Mouse (Mus musculus): ENCODE results near the gene Ulk3. TPM values are rescaled to one million over a fixed set of nuclear protein-coding genes. Genes with fewer than 3 reads are reported as not detected.

Gene Ulk3
- 10 to 100 TPM; 24.0 to 32.2 TPM for total RNA-seq (2021)
- long read RNA-seq, partial matches to known transcripts, result 0 of 4 reads
- long read RNA-seq, other reads (novel, unspliced or antisense), result 2 of 4 reads

DNA sequence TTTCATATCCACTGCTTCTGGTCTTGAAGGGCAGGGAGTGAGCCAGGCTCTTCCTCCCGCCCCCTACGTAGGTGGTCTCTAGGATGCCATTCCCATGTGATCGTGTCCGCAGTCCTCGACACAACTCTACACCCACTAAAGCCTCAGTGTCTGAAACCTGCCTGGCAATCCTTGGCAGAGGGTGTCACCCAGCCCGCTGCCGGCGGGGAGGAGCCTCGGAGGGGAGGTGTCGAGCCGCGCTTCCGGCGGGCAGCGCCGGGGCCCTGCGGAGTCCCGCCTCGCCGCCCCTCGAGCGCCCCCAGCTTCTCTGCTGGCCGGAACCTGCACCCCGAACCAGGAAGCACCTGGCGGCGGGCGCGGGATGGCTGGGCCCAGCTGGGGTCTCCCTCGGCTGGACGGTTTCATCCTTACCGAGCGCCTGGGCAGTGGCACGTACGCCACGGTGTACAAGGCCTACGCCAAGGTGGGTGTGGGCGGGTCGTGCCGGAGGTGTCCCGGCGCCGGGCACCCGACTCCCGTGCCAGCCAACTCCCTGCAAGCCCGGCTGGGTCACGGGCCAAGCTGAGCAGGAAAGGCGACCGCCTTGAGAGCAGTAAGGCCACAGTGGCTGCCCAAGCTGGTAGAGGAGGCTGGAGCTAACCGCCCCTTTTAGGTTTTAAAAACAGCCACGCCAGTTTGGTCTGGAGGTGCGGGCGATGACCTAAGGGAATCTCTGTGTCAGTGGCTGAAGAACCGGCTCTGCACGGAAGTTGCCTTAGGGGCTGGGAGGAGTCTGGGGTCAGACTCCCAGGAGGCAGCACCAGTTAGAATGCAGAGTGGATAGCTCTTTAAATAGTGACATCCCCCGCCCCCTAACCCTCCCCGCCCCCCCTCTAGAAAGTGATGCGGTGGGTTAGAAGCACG, at the start of gene Ulk3:
Gene Ulk3 (plus strand): TSS at position 229 of the 903 bp plus-strand sequence.
- peak; percentile 65 to 75 for DNase-seq (ENCODE audit: low spot score in 2 of 2)

DNA sequence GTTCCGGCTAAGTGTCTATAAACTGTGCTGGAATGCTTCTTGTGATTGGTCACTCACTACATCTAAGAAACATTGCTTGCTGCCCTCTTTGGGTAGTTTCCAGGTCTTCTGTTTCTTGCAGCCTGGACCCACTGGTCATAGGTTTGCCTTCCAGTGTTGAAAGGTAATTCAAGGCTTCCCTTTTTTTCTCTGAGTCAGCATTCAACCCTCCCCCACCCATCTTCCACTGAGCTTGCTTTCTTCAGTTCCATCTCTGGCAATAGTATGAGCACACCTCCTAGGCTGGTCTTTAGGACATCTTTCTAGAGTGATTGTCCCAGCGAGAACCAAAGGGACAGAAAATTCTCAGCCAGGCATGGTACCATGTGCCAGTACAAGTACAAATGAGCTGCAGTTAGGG, 49.7 kb upstream of the Ulk3 start:
- DNase-seq (ENCODE audit: low spot score in 2 of 2), result no peak

DNA sequence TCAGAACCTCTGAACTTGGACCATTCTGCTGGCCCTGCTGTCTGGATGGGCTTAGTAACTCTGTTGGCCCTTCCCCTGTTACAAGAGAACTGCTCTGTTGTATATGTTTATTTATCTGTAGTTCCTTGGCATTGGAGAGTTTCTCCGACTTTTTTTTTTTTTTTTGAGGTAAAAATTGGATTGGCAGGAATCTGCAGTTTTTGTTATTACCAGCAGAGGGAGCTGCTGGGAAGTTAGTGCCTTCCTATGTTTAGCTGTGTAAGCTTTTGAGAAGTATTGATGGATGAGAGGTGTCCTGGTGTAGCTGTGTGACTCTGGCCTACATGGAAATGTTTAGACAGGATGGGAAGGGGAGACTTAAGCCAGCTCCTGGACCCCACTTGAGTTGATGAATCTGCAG, 47.9 kb upstream of the Ulk3 start:
- DNase-seq (ENCODE audit: low spot score in 2 of 2), result peak in 1 of 2 experiments; percentile 64

DNA sequence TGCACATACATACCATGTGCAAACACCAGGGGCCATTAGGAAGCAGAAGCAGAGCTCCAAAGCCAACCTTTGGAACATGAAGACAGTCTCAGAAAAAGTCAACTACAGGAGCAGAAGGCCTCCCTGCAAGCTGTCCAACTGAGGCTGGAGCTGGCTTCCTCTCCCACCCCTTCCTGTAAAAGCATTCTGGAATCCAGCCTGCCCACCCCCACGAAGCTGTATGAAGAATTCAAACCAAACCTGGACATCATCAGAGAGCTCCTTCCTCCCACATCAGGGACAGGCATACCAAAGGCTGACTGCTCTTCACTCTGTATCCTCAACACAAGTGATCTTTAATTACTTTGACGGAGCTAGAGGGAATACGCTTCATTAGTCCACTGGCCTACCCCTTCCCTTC, 45.3 kb upstream of the Ulk3 start:
- no peak for DNase-seq (ENCODE audit: low spot score in 2 of 2)

DNA sequence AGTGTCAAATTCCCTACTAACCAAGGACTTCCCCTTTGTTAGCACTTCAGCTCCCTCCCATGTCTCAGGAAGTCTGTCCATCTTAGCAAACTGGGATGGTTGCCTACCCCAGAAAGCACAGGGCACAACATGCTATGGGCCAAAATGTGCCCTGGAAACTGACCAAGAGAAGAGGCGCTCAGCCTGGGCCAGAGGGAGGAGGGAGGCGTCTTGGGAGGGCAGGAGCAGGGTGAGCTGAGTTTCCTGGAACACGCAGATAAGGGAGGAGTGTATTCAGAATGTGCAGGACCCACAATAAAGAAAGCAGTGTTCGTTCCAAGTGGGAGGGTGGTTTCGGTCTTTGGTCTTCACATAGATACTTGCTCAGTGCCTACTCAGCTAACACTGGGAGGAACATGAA, 42.0 kb upstream of the Ulk3 start:
- DNase-seq (ENCODE audit: low spot score in 2 of 2), result no peak

DNA sequence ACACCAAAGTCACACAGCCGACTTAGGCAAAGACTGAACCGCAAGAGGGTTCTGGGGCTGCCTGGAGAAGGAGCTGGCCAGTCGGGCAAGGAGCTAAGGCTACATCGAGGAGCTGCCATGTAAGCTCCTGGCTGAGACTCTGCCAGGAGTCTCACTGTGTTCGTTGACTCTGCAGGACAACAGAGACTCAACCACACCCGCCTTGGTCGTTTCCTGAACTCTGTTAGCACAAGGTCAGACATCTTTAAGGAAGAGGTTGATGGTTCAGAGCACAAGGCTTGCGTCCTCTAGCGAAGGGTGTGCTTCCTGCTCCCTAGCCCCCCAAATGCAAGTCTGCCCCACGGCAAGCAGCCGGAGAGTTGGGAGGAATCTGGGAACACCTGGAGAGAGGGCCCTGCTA, 41.4 kb upstream of the Ulk3 start:
- no peak for DNase-seq (ENCODE audit: low spot score in 2 of 2)

DNA sequence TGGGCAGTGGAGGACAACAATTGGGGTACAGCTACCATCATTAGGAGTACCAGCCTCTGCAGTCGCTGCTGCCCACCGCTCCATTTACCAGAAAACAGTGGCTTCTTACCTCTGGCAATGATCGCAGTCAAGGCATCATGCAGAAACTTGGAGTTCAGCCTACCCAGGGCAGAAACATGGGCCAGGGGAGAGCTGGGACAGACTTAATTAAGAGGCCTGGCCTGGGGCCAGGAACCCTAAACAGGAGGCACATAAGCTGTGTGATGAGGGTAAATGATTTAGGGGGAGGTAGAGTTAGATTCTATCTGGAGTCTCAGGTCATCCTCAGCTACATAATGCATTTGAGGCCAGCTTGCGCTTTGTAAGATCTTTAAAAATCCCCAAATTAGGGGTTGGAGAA, 40.1 kb upstream of the Ulk3 start:
- DNase-seq (ENCODE audit: low spot score in 2 of 2), result no peak

DNA sequence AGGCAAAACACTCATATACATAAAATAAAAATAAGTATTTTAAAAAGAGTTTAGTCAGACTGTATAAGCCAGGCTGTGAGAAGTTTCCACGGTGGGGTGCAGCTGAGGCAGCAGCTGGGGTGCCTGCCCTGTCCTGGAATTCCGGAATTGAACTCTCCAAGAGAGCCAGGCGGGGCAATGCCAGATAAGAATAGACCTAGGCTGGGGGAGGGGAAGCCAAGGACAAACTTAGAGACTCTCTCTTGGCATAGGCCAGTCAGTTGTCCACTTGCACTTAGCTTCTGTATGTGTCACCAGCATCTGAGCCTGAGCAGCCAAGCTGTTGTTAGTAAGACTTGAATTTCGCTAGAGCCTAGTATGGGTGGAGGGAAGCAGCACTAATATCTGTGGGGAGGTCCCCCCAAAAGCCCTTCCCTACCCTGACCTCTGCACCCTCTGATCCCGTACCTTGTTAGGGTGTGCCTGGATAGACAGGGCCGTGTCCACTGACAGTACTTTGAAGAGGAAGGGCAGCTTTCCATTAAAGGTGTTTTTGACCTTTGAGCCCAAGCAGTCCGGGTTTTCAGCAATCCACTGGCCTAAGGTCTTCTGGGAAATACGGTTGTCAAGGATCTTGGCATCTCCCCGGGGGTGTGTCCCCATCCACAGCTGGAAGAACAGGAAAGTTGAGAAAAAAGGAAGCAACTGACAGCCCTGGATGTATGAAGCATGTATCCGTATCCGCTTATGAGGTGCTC, 39.0 kb upstream of the Ulk3 start:
- DNase-seq (ENCODE audit: low spot score in 2 of 2), result no peak

DNA sequence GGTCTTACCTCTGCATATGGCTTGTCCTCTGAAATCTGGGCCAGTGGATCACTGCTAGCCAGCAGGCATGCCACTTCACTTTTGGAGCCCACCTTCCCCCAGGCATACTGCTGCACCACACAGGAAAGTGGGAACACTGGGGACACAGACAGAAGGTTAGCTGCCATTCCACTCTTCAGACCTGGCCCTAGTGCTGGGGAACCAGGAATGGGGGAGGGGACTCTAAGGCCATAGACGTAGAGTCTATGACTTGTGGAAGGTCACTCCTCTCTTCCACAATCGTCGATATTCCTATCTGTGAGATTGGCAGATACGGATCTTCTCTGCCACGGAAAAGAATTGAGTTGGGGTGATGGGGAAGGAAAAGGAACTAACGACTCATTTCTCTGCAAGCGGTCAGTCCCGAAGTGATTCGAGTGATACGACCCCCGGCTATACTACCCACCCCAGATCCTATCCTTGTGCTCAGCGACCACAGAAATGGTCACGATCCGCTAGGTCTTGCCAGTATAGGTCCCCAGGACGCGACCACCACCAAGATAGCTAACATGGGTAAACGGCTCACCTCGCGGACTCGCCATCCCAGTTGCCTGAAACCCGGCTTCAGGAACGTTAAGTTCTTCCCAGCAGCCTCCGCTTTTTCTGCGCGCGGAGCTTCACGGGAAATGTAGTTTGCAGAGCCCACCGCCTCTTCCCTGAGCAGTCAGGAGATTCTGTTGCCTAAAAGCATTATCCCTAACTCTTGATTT, 36.9 kb upstream of the Ulk3 start, which contains the start of gene Mpi:
Gene Mpi (minus strand): TSS at position 625 of the 749 bp plus-strand sequence.
- peak; percentile 69 to 86 for DNase-seq (ENCODE audit: low spot score in 2 of 2)

DNA sequence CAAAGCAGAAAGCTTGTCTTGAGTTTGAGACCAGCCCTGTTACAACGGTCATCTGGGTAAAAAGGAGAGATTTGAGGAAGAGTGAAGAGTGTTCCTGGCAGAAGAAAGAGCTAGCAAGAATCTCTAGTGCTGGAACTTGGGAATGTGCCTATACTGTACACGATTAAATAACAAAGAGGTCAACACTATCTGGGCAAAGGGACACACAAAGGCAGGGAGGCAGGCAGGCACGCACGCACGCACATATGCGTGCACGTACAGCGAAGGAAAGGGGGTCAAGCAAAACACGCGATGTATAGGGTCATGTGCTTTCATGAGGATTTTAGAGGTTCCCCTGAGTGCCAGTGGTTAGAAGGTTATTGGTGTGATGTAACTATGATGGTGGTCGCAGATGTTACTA, 36.1 kb upstream of the Ulk3 start:
- no peak for DNase-seq (ENCODE audit: low spot score in 2 of 2)

DNA sequence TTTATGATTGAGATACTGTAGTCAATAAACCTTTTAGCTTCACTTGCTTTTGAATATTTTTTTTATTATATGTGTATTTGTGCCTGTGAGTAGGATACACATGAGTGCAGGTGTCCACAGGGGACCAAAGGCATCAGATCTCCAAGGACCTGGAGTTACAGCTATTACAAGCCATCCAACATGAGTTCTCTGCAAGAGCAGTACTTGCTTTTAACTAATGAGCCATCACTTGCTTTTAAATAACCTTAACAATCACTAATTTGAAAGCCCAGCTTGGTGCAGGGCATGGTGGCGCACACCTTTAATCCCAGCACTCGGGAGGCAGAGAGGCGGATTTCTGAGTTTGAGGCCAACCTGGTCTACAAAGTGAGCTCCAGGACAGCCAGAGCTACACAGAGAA, 34.5 kb upstream of the Ulk3 start:
- no peak for DNase-seq (ENCODE audit: low spot score in 2 of 2)

DNA sequence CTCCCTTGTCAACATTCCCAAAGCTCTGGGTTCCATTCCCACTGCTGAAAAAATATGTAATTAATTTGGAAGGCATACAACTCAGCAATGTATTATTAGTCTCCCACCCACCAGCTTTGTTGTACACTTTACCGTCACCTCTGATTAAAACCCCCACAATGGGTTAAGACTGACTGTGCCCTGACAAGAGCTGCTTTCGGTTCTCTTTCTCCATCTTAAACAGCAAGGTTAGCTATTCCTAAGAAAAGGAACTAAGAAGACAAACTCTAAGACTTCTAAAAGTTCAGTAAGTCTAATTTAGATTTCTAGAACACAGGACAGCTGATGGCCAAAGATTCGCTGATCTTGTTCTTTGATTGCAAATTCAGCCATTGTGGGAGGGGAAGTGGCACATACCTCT, 32.0 kb upstream of the Ulk3 start:
- DNase-seq (ENCODE audit: low spot score in 2 of 2), result no peak

DNA sequence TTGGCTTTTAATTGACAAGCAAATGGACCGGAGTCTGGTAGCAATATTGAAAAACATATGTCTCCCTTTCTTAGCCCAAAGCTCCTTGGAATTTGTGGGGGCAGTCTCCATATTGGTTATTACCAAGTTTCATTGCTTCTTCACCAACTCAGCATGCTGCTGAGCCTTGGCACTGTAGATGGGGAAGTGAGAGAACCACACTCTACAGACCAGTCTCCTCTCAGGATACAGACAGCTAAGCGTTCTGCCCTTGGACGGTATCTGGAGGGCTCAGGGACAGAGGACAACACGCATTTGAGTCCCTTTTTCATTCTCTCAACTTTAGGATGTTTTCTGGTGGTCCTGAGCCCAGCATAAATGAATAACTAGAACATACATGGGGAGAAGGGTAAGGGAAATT, 30.6 kb upstream of the Ulk3 start:
- DNase-seq (ENCODE audit: low spot score in 2 of 2), result no peak

DNA sequence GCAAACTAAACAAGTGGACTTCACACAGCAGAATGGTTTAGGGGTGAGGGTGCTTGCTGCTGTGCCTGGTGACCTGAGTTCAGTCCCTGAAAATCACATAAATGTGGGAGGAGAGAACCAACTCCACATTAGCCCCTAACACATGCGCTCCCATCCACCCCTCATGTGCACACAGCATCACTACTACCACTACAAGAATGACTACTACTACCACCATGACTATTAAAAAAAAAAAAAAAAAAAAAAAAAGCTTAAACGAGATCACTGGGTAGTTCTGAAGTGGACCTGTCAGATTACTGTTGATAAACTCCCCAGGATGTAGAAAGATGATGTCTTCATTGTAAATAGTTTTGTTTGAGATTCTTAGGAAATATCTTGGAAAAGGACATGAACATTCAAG, 29.7 kb upstream of the Ulk3 start:
- DNase-seq (ENCODE audit: low spot score in 2 of 2), result no peak

DNA sequence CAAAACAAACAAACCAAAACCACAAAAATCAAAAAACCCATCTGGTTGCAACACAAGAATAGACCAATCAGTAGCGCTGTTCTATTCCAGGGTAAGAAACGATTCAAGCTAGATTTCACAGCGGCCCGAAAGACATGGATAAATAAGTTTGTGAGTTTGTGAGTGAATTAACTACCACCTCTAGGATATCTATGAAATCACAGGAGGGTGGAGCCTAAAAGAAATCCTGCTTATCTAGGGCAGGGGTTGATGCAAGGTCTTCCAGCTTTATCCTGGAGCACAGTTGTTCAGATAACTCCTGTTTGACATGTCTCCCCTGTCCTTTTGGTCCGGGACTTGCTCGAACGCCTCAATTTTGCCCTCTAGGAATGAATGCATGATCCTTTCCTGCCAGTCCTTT, 29.0 kb upstream of the Ulk3 start:
- no peak for DNase-seq (ENCODE audit: low spot score in 2 of 2)

DNA sequence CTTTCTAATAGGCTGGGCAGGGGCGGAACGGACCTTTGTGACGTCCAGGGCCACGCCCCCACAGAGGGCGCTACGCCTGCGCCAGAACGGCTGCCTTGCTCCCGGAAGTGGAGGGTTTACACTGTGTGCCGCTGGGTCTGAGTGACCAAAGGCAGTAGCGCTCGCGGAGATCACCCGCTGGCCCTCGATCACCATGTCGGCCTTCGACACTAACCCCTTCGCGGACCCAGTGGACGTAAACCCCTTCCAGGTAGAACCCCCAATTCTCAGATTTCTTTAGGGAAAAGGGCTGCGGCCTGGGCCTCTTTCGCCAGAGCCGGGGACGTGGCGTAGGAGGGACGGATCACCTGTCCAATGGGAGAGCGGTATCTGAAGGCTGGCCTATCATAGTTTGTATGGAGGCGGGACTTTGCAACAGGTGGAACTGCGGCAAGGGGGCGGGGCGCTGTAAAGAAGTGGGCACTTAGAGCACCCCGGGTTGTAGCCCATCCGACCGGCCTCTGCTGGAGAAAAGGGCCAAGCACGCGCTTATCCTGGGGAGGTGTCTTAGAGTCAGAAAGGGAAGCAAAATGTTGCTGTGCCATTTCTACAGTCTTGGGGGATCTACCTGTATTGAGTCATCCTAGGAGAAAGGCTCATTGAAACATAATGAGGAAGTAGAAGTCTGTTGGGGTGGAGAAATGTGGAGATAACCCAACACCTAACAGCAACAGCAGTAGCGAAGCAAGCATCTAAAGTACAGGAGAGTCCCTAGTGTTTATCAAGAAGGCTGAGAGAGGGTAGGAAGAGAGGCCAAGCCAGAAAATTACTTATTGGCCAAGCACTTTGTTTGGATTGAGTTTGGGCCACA, 28.2 kb upstream of the Ulk3 start, which contains the start of gene Scamp2:
Gene Scamp2 (plus strand): TSS at position 83 of the 850 bp plus-strand sequence.
- peak; percentile 92 to 96 for DNase-seq (ENCODE audit: low spot score in 2 of 2)

DNA sequence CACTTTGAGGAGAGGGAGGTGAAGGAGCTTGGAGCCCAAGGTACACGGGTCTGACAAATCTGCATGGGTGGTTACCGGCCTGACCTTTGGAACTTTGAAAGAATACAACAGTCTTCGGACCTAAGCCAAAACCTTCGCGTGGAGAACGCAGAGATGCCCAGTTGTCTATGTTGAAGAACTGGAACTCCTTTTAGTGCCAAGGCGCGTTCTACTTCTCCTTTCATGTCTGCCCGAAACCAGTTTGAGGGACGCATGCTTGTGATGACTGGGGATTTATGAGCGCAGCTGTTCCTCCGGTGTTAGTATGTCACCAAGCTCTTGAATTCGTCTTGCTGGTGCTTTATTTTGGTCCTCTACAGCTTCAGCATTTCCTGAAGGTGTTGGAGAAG, 27.5 kb upstream of the Ulk3 start:
- DNase-seq (ENCODE audit: low spot score in 2 of 2), result no peak

DNA sequence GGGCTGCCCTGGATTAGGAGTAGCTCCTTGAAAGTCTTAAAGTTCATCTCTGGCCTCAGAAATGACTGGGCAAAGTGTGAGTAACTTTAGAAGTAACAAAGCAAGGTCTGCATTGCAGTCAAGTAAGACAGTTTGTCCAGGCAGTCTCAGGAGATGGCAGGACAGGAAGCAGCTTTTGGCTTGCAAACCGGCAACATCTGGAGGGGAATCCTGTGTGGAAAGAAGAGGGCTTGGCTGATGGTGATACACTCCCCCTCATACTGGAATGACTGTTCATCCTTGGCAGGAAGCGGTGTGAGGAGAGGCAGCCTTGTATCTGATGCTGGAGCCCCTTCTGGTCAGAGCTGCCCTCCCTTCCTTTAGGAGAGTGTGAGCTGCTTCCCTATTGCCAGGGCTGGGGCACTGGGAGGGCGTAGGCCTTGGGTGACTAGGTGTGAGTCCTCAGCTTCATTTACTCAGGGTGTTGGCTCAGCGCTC, 26.3 kb upstream of the Ulk3 start:
- DNase-seq (ENCODE audit: low spot score in 2 of 2), result no peak

DNA sequence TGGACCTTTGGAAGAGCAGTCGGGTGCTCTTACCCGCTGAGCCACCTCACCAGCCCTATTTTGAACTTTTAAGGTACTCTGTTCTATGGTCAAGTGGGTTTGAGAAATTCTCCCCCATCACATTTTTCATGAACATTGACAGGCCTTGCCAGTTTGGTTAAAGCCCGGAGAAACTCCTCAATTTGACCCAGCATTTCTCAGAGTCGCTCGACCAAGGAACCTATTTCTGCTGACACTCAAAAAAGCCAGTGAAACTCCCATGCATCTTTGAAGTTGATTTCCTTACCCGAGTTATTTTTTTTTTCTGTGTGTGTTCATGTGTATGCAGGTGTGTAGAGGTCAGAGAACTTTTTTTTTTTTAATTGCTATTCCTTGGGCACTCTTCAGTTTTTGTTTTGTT, 24.6 kb upstream of the Ulk3 start:
- no peak for DNase-seq (ENCODE audit: low spot score in 2 of 2)

DNA sequence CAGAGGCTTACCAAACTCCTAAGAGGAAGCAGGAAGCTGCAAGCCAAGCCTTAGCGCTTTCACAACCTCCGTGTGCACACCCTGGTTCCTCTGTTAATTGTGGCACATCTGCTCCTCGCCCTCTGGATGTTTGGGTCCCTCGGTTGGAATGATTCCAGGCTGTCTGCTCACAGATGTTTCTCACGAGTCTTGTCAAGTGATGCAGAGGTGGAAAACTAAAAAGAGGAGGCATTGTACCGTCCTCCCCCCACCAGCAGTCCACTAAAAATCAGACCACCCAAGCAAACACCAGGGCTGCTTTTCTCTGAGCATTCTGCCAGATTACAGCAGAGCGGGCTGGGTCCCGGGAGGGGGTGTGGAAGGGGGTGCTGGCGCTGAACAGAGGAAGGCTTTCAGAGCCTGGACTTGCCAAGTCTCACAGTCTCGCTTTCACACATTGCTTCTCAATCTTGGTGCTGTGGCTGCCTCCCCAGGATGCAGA, 23.5 kb upstream of the Ulk3 start:
- DNase-seq (ENCODE audit: low spot score in 2 of 2), result no peak

All from layer of hippocampus, adult 18-20 months (tissue).